Mouse (Mus musculus) cerebellum, adult 18-20 months (tissue): ENCODE measurements around the gene Dera.

Experiments used
- DNase-seq, 2 experiments: peaks; one replicate each; pipeline ENCODE4 v3.0.0; 2021

Gene Dera

DNA sequence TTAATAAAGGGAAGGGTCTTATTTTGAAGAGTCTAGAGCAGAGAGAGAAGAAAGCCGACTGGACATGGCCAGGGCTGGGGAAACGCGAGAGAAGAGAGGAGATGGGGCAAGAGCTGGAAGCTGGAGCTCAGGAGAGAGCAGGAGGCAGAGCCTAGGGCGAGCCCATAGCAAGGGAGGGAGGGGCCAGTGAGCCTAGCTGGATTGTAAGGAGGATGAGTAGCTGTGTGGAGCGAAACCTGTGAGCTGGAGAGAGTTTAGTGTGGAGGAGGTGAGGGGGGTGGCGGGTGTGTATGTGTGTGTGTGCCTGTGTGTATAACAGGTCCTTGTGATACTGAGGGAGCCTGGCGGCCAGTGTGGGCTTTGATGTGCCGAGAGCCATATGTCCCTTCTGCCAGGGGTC lies 5.3 kb downstream of the Dera start:
- no peak for DNase-seq

DNA sequence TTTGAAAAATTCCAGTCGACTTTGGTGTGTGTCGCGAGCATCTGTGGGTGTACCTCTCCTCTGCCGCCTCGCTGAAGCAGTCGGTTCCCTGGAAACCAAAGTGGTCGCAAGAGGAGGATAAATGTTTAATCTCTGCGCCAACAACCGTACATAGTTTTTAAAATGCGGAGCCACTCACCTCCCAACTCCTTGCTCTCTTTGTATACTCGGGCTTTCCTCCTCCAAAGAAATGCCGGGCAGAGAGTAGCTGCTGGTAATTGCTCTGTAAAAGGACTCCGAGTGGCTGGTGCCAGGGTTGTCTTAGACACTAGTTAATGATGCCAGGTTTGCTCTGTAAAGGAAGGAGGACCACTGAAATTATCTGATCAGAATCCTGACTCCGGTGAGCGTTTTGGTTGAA lies 6.6 kb downstream of the Dera start:
- DNase-seq: no peak

DNA sequence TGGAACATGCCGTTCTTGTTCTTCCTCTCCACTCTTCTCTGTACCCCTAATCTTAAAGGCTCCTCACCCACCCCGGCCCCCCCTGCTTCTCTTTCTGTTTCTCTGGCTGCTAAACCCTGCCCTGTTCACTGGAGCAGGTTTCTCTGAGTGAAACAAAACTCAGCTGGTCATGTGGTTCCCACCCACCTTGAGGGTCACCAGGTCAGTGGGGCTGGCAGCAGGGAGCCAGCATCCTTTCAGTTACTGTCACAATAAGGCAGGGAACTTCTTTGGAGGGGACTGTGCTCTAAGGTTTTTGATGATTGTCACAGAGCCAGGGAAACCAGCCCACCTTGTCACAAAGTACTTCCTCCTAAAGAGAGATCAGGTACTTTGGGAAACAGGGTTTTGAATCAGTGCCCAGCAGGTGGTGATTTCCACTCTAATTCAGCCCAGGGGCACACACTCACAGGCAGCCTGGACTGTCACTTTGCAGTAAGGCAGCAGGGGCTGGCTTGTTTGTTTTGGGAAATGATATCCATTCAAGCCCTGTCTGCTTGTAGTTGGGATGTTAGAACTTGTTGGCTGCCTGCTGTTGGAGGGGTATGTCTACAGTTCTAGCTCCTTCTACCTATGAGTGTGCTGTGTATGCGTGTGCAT lies 10.3 kb downstream of the Dera start:
- DNase-seq: no peak

DNA sequence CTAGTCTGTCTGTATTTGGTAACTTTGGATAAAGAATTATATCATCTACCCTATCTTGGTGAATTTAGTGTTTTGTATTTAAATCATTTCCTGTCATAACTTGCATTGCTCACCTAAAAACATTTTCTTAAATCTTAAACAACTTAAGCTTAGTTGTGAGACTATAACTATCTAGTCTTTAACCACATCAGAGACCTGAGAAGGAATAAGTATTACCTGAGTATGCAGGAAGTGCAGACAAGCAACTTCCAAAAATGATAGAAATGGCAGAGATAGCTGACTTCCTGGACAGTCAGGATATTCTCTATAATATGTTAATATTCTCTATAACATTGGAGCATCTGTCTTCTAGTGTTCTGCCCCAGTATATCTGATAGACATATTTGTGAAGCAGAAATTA lies 11.8 kb downstream of the Dera start:
- DNase-seq: no peak

DNA sequence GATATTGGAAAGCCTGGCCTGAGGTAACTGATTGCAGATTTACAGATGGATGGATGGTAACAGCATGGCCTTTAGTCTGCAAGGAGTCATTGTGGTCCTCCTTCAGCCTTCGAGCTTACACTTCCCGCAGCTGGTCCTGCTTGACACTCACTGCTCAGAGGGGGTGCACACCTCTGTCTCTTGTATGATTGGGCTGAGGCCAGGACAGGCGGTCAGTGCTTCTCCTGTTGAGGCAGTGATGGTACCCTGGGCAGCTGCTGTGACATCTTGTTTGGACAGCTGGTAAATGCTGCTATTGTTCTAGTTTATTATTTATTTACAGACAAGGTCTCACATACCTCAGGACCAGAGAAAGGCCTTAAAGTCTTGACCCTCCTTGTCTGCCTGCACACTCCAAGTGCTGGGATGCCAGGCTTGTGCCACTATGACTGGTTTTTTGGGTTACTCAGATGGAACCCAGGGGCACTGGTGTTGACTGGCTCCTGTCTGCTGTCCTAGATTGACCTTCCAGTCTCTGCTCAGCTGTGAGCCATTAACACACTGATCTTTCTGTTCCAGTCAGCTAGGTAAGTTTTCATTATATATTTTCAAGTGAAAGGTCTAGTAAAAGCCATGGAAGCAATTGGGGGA lies 17.4 kb downstream of the Dera start:
- DNase-seq: no peak

DNA sequence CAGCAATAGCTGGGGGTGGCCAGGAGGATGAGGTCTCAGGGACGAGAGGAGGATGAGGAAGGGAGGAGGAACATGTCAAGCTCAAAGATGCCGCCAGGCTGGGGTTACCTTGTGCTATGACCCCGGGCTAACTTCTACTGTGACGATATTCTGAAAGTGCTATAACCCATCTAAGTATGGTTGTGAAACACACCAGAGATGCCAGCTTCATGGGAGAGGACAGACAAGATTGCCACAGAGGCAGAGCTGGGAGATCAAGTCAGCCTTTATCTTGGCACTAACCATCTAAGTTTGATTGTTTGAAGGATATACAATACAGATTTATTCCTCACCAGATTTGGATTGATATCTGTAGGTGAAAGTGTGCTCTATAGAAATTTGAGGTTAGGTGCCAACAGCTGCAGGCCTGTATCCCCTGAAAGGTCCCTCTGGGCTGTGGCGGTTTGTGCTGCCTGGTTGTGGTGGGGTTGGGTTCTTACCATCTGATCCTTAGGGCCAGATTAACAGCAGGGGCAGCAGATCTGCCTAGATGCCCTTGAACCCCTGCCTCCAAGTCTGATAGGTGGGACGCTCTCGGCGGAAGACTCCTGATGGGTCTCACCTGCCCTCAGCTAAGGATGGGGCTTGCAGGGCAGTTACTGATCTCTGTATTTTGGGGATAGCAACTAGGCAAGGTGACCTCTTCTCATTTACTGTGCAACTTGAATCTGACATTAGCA lies 18.7 kb downstream of the Dera start:
- no peak for DNase-seq

DNA sequence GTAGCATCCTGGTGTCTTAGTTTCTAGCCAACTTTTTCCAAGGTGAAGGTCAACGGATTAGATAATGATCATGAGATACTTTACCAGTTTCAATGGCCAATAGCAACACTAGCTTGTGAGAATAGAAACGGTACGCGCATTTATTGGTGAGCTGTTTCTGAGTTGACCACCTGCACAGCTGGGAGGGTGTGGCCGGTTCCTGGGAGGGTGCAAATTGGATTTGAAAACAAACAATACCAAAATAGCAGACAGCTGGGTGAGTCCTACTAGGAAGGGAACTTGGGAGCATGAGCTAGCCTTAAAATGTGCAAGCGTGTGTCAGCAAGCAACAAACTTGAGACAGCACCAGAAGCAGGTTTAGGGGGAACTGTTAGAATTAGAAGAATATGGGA lies 19.3 kb downstream of the Dera start:
- DNase-seq: no peak

DNA sequence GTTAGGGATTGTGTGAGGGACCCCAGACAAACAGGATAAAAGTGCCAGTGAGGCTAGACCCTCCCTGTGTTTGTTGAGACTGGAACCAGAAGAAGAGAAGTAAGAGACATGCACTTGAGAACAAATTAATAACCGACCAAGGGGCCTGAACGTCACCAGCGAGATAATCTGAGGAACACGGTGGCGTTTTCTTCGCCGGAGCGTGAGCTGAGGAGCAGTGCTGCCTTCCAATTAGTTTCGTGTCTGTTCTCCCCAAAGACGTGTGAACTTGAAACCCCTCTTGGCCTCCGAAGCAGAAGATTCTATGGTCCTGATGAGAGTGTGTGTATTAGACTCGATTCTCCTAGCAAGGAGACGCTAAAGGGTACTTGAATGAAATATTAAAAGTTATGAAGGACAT lies 19.8 kb downstream of the Dera start:
- no peak for DNase-seq

DNA sequence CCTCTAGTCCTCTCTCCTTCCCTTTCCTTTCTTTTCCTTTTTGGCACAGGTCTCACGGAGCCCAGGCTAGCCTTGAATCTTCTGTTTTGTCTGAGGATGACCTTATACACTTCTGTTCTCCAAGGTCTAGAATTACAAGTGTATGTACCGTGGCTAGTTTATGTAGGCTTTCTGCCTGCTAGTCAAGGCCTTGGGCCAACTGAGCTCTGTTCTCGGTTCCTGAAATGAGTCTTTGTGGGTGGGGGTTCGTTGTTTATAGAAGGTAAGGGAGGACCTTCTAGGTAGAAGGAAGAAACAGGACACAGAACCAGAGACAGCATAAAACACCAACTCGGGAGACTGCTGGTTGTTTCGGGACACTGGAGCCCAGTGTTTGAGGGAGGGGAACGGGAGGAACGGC lies 20.8 kb downstream of the Dera start:
- DNase-seq: no peak

DNA sequence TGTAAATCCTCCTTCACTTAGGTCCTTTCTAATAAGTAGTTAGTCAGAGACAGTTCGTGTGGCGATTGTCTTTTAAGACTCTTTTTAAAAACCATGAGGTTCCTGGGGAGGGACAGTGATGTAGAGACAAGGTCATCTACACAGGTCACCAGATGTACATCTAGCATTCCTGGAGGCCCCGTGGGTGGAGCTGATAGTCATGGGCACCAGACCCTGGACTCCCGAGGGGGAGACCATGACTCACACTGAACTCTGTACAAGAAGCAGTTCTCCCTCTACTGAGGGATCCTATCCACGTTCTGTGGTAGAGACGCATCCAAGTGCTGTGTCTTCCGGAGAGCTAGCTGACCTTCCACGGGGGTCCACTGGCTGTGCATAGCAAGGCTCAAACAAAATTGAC lies 22.6 kb downstream of the Dera start:
- no peak for DNase-seq

DNA sequence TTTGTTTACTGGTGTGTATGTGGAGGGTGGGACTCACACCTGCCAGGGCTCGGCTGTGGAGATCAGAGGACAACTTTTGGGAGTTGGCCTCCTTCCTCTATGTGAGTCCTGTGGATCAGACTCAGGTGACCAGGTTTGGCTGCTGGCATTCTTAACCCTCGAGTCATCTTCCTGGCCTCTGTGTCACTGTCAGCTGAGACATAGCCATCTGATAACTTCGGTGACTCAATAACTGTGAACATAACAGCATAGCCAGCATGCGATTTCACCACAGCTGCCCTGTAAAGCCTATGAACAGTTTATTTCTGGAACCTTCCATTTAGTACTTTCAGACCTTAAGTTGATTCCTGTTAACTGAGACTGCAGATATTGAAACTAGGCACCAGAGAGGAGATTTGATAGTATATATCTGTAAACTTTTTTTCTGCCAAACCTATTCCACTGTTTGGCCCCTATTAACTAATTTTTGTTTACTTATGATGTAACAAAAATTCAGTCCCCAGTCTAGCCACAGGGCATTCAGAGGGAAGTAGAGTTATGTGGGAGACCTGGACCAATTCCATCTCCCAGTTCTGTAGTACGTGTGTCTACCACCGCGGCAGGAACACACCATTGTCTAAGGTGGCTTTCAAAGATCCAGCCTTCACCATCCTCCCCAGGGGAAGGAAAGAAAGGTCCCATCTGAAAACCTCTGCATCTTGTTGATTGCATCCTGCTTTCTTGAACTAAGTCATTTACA lies 29.7 kb downstream of the Dera start:
- no peak for DNase-seq

DNA sequence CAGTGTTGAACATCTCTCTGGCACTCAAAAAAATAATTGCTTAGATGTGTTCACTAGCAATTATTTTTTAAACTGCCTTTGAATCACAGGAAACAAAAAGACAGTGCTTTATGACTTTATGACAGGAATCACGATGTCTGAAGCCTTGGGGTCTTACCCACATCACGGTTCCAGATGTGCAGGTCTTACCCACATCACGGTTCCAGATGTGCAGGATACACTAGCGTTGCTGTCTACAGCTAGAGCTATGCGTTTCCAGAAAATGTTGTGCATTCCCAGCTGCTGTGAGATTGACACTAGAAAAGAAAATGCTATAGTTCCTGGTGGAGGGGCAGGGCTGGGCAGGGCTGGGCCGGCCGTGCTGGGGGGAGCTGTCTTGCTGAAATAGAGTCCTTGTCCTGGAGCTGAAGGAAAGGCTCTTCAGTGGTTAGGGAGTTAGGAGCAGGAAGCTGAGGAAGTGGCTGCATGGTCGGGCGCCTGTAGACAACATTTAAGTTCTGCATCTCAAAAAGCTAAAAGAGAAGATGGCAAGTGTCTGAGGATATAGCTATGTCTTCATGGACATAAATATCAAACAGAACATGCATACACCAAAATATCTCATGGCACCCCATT lies 34.7 kb downstream of the Dera start:
- DNase-seq: no peak

DNA sequence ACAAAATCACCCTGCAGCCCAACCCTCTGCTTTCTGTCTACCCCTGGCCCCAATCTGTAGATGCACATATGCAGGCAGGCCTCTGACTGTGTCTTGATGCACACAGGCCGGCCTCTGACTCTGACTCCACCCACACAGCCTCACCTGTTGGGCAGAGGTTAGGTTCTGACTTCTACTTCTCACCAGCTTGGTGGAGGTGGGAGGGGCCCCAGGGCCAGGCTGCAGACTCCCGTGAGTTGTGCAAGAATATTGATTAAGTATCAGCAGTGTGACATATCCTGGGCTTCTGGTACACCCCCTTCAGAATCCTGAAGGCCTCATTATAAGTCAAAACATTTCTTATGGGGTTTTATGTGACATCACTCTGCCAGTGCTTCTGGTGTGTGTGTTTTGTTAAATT lies 35.3 kb downstream of the Dera start:
- DNase-seq: no peak

DNA sequence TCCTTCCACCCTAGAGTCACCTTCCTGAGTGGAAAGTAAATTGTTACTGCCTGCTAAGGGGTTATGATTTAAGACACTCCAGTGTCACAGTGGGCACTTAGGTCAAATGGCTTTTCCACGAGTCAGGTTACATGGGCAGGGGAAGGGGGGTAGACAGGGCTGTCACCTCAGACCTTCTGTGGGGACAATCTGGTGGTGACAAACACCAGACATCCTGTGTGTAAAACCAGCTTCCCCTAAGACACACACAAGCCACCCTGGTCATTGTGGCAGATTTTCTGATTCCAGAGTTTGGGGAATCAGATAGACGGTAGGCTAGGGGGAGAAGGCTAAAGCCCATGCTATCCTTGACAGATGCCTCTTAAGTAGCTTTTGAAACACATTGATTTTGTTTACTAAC lies 41.1 kb downstream of the Dera start:
- DNase-seq: no peak

DNA sequence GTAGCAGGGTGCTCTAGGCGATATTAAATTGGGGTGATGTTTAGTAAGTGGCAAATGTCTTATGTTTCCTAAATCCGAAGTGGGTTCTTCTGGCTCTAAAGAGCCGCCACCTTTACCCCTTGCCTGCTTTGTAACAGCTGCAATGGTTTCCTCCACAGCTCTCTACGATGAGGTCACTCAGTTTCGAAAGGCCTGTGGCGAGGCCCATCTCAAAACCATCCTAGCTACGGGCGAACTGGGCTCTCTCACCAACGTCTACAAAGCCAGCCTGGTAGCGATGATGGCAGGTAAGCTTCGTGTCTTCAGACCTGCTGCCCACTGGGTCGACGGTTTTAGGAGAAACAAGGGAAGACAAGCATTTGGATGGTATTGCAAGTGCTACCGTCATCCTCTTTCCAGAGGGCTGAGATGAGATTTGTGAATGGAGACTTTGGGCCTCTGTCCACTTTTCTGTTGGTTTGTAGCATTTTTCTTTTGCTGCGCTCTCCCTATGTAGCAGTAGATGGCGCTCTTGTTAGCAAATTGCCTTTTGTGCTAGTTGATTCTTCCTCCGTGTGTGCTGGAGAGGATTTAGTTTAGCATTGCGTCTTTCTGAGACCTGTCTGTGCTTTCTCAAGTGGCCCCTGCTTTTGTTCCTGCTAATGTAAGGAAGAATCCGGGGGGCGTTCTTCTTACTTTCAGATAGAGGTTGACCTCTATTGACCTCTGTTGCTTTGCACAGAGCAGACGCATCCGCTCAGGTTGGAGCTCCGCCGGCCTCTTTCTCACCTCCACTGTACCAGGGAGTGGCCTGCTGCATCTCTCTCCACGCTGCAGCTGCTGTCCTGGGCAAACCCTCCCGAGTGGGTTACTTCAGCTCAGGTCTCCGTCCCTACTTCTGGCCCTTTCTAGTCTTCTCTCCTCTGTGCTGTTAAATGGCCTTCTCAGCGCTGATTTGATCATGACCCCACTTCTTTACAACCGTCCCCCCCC lies 42.5 kb downstream of the Dera start:
- no peak for DNase-seq

DNA sequence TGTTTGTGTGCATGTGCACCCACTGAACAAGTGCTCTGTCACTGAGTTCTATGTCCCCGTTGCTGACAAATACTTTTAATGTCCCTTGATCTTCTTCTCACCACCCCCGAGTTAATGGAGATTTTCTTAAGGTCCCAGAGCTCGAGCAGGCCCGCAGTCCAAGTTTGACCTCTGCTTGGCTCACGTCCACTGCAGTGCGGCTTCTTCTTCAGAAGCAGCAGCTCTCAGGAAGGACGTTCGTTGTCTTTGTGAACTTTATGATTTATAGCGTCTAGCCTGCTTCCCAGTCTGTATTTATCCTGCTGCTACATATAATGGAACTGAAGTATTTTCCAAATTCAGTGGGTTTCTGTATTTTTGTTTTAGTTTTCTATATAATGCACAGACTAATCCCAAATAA lies 44.9 kb downstream of the Dera start:
- DNase-seq: no peak

DNA sequence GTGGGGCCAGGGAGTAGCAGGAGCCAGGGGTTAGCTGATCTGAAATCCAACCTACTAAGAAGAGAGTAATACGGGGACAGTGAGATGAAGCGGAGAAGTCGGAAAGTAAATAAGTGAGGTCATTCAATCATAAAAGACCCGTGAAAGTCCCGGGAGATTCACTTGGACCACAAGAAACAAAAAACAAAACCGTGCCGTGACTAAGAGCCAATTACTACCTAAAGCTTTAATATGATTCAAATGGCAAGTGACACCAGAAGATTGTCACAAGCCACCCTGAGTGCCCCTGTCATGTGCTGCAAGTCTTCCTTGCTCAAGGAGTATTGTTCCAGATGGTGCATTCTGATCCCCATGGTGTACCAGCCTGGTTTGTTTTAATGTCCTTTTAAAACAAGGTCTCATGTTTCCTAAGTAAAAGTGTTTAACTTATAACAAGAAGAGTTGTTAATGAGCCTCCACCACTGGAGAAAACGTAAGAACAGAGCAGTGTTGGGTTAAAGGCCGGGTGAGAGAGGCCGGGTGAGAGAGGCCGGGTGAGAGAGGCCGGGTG lies 49.2 kb downstream of the Dera start:
- DNase-seq: no peak

DNA sequence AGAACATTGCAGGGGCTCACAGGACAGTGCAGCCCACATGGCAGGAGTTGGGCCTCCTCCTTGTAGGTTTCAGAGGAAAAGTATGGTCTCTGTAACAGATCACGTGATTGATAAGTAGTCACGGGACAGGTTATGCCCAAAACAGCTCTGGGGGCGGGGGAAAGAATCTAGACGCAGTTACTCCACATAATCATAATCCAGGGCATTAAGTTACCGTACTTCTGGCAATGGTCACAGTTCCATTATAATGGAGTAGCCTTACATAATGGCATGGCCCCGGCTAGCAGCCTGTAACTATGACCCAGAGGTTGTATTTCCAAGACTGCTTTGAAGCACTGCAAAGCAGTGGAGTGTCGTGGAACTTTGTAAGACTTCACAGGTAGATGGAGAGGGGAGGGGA lies 49.8 kb downstream of the Dera start:
- no peak for DNase-seq

DNA sequence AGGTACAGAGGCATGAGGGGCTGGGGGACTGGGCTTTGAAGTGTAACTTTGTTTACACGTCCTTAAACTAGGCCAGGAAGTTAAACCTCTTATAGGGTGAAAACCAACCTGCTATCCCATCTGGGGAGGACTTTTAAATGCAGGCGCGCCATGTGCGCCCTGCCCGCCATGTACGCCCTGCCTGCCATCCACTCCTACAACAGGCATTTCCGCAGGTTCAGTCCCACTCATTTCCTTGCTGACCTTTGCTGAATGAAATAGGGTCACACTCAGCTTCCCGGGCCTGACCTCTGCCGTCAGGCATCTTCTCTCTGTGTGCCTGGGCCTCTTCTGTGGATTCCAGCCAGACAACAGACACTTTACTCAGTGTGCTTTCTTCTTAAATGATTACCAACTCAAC lies 50.3 kb downstream of the Dera start:
- DNase-seq: no peak

DNA sequence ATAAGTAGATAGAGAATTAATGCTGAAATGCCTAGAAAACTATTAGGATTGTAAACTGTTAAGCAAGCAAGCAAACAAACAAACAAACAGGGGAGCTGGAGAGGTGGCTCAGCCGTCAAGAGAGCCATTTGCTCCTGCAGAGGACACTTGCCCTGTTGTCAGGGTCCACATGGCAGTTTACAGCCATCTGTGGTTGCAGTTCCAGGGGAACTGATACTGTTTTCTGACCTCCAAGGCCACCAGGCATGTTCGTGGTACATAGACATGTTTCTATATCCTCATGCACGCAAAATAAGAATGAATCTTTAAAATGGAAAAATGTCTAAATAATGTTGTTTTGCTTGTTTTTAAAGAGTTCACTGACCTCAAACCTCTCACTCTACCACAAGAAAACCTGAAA lies 52.0 kb downstream of the Dera start:
- DNase-seq: no peak

DNA sequence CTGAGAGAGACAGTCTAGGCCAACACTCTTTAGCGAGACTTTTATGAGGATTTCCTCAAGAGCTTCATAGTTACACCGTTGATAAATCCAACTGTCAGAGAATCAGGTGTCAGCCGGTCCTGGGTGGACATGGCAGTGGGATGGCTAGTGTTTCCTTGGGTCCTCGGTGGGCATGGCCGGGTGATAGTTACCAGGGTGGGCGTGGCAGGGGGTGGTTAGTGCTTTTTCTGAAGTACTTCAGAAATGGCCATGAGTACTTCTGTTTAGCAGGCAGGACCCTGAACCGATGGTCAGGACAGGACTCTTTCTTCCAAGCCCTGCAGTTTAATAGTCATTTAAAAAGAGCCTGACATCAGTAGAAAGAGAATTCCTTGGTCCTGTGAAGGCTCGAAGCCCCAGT lies 52.5 kb downstream of the Dera start:
- DNase-seq: no peak

DNA sequence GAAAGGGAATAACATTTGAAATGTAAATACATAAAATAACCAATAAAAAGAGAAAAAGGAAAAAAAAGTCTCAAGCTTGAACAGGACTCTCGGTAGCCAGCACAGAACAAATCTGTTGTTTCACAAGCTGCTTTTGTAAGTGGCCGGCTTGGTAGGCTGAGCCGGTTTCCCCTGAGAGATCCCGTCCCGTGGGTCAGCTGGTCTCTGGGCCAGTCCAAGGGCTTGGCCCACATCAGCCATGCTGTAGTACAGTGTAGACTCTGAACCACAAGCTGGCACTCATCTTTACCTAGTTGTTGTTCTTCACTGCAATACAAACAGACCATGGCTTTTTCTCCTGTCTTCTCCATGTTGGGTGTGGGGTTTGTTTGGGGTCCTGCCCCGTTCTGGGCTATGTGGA lies 53.0 kb downstream of the Dera start:
- no peak for DNase-seq
